Mouse (Mus musculus) heart, postnatal 14 days (tissue): ENCODE measurements around the gene Tmem120a. TPM values are rescaled to one million over a fixed set of nuclear protein-coding genes. Genes with fewer than 3 reads are reported as not detected.

ENCODE experiments used
- microRNA-seq, 2 experiments: library from miRNA; unstranded; fragments of <30 nt; microRNA quantifications; one replicate each; pipeline ENCODE4 v1.2.0; 2021 to 2022
- total RNA-seq, 2 experiments: library from RNA; stranded (reverse); gene quantifications; 2 replicates each; pipeline ENCODE4 v1.2.3; 2021

Gene Tmem120a
- total RNA-seq, 2 experiments from 2014 or later = 10.0 to 10.3 TPM

Small RNA genes within 50 kb of the gene (microRNA-seq; reads per million reads assigned to microRNA genes)
- gene Mir7034 = 0 to 1.1 reads per million in 2 experiments

Other genes starting within 250 kb of the Tmem120a start
- 10 to 100 TPM; 45.6 to 45.9 TPM for gene Hip1, start 199.3 kb downstream of the Tmem120a start, total RNA-seq
- gene Ccl26, start 180.9 kb downstream of the Tmem120a start, total RNA-seq = not detected
- 1 to 10 TPM; 1.6 to 2.2 TPM for gene Ccl24, start 171.4 kb downstream of the Tmem120a start, total RNA-seq
- 10 to 100 TPM; 13.8 to 16.9 TPM for gene Rhbdd2, start 111.8 kb downstream of the Tmem120a start, total RNA-seq
- gene Por, start 74.4 kb downstream of the Tmem120a start, total RNA-seq = 10 to 100 TPM; 56.2 to 57.7 TPM
- gene Styxl1, start 33.9 kb upstream of the Tmem120a start, total RNA-seq = under 1 TPM in 1 of 2 experiments, not detected in 1; 0.34 TPM
- gene Mdh2, start 34.0 kb upstream of the Tmem120a start, total RNA-seq = 1,000 to 10,000 TPM; 1,831 to 1,920 TPM
- under 1 TPM in 1 of 2 experiments, not detected in 1; 0.10 TPM for gene Srrm3, start 62.4 kb upstream of the Tmem120a start, total RNA-seq
- gene Hspb1, start 143.5 kb upstream of the Tmem120a start, total RNA-seq = 100 to 1,000 TPM; 271 to 306 TPM
- gene Ywhag, start 190.2 kb upstream of the Tmem120a start, total RNA-seq = 100 to 1,000 TPM; 284 to 301 TPM
- 1 to 10 TPM in 1 of 2 experiments, under 1 TPM in 1; 0.41 to 1.3 TPM for gene Ssc4d, start 230.1 kb upstream of the Tmem120a start, total RNA-seq
- gene Zp3, start 235.7 kb upstream of the Tmem120a start, total RNA-seq = not detected